Mouse (Mus musculus): ENCODE measurements around the gene Ctnna3. TPM values are rescaled to one million over a fixed set of nuclear protein-coding genes. Genes with fewer than 3 reads are reported as not detected.
"Not testable (repeated sequence)": the region's sequence is repeated elsewhere in the genome, so short reads cannot be mapped to it uniquely, and the experiment has no call there.

The Ctnna3 gene
- 0.67 and 0.90 TPM in 2 replicates for polyA plus RNA-seq (2015; fragmentation: Nextera tagmentation; extraction: Ambion mirVana)

- H3K4me3 ChIP-seq: peak within 1 kb of the TSS; percentile 75
- no peaks in the 10 kb centered on the region for H3K36me3 ChIP-seq
- no peaks in the 10 kb centered on the region for H3K27me3 ChIP-seq
- ATAC-seq (ENCODE audit: insufficient number of reproducible peaks, insufficient read depth, low FRiP score, low TSS enrichment, low read depth): peak; percentile 95
- no peaks in the 10 kb centered on the region for H3K4me1 ChIP-seq
- peak within 1 kb of the TSS; percentile 68 for H3K4me2 ChIP-seq
- under 1% methylated on average over 55 of the region's 55 CpGs for whole genome bisulfite sequencing
- peak within 1 kb of the TSS; percentile 84 for H3K27ac ChIP-seq
- peak within 1 kb of the TSS; percentile 82 for H3K9ac ChIP-seq
- H3K9me3 ChIP-seq: no peaks in the 10 kb centered on the region
These were observed at the start of gene Ctnna3 for GRCm38 (mm10) chr10:63429785-63430305. Ctnna3 (plus strand) TSS chr10:63430098.

GRCm38 (mm10) chr10:63381498-63382280, 48.2 kb upstream of the Ctnna3 start, which contains the start of gene Sirt1:
Sirt1 (minus strand) TSS chr10:63381704.
- peaks cover 8% of the 10 kb centered on the region; the same call in 1 of the 2 replicates for H3K27me3 ChIP-seq
- no peak within 1 kb of the TSS for H3K27ac ChIP-seq
- H3K9me3 ChIP-seq: no peaks in the 10 kb centered on the region
- peak within 1 kb of the TSS; percentile 87 for H3K4me2 ChIP-seq
- H3K9ac ChIP-seq: peak within 1 kb of the TSS; percentile 75
- H3K36me3 ChIP-seq: no peaks in the 10 kb centered on the region
- H3K4me3 ChIP-seq: peak within 1 kb of the TSS; percentile 60
- 4% methylated on average over 24 of the region's 24 CpGs for WGBS
- ATAC-seq (ENCODE audit: insufficient number of reproducible peaks, insufficient read depth, low FRiP score, low TSS enrichment, low read depth): no peak
- peaks cover 4% of the 10 kb centered on the region; the same call in 1 of the 2 replicates for H3K4me1 ChIP-seq

- peak within 1 kb of the TSS; percentile 87 for H3K4me2 ChIP-seq
- H3K27me3 ChIP-seq: peaks cover 8% of the 10 kb centered on the region; the same call in 1 of the 2 replicates
- H3K9me3 ChIP-seq: no peaks in the 10 kb centered on the region
- no peaks in the 10 kb centered on the region for H3K36me3 ChIP-seq
- no peak within 1 kb of the TSS for H3K27ac ChIP-seq
- H3K4me1 ChIP-seq: peaks cover 4% of the 10 kb centered on the region; the same call in 1 of the 2 replicates
- peak within 1 kb of the TSS; percentile 60 for H3K4me3 ChIP-seq
- H3K9ac ChIP-seq: peak within 1 kb of the TSS; percentile 75
- WGBS: under 1% methylated on average over 28 of the region's 28 CpGs
- peak; percentile 90 for ATAC-seq (ENCODE audit: insufficient number of reproducible peaks, insufficient read depth, low FRiP score, low TSS enrichment, low read depth)
These were observed 47.3 kb upstream of the Ctnna3 start, which contains the start of gene Dnajc12 for GRCm38 (mm10) chr10:63382372-63383279. Dnajc12 (plus strand) TSS chr10:63382443.

GRCm38 (mm10) chr10:63385897-63386296, 44.0 kb upstream of the Ctnna3 start:
- not testable (repeated sequence) for H3K27me3 ChIP-seq; ATAC-seq (ENCODE audit: insufficient number of reproducible peaks, insufficient read depth, low FRiP score, low TSS enrichment, low read depth); H3K4me1 ChIP-seq; H3K36me3 ChIP-seq; H3K9me3 ChIP-seq
- peak overlapping the region; percentile 65 for H3K4me3 ChIP-seq
- H3K27ac ChIP-seq: peak overlapping the region; percentile 74; the same call in 1 of the 2 replicates
- WGBS: 25% methylated on average over 5 of the region's 5 CpGs
- H3K9ac ChIP-seq: peak overlapping the region; percentile 75
- H3K4me2 ChIP-seq: peak overlapping the region; percentile 67

- Histone ChIP-seq H3K4me1 (peaks cover 3% of the 10 kb centered on the region; the same call in 1 of the 2 replicates), H3K9ac (peak overlapping the region; percentile 75), H3K36me3 (no peaks in the 10 kb centered on the region), H3K27me3 (no peaks in the 10 kb centered on the region), H3K4me2 (peak overlapping the region; percentile 67), H3K4me3 (peak overlapping the region; percentile 65), H3K27ac (peak overlapping the region; percentile 74), H3K9me3 (no peaks in the 10 kb centered on the region)
- ATAC-seq (ENCODE audit: insufficient number of reproducible peaks, insufficient read depth, low FRiP score, low TSS enrichment, low read depth): peak; percentile 74; the same call in 1 of the 2 replicates
- 0% methylated on average over 19 of the region's 19 CpGs for WGBS
These were observed 43.5 kb upstream of the Ctnna3 start for GRCm38 (mm10) chr10:63386444-63386843.

- H3K36me3 ChIP-seq: no peaks in the 10 kb centered on the region
- H3K27ac ChIP-seq: no peak overlapping the region; the same call in 1 of the 2 replicates
- peak overlapping the region; percentile 67 for H3K4me2 ChIP-seq
- no peaks in the 10 kb centered on the region for H3K9me3 ChIP-seq
- no peaks in the 10 kb centered on the region for H3K27me3 ChIP-seq
- no peaks in the 10 kb centered on the region for H3K4me1 ChIP-seq
- H3K4me3 ChIP-seq: peak overlapping the region; percentile 65
- 1% methylated on average over 10 of the region's 10 CpGs for WGBS
- peak overlapping the region; percentile 75 for H3K9ac ChIP-seq
- ATAC-seq (ENCODE audit: insufficient number of reproducible peaks, insufficient read depth, low FRiP score, low TSS enrichment, low read depth): no peak
These were observed 42.9 kb upstream of the Ctnna3 start for GRCm38 (mm10) chr10:63386991-63387390.

GRCm38 (mm10) chr10:63388948-63389347, 41.0 kb upstream of the Ctnna3 start:
- Histone ChIP-seq H3K4me1 (no peaks in the 10 kb centered on the region), H3K36me3 (no peaks in the 10 kb centered on the region), H3K9ac (no peak overlapping the region), H3K9me3 (no peaks in the 10 kb centered on the region), H3K4me2 (no peak overlapping the region), H3K27me3 (no peaks in the 10 kb centered on the region), H3K4me3 (no peak overlapping the region), H3K27ac (no peak overlapping the region)
- WGBS: 65% methylated on average over 4 of the region's 4 CpGs
- ATAC-seq (ENCODE audit: insufficient number of reproducible peaks, insufficient read depth, low FRiP score, low TSS enrichment, low read depth): no peak

- Histone ChIP-seq H3K9me3 (no peaks in the 10 kb centered on the region), H3K36me3 (0 out of 2 replicates have a peak, but pooled peaks cover 8% of the 10 kb centered on the region), H3K4me1 (no peaks in the 10 kb centered on the region), H3K27me3 (no peaks in the 10 kb centered on the region), H3K4me2 (no peak overlapping the region), H3K9ac (no peak overlapping the region), H3K27ac (no peak overlapping the region), H3K4me3 (no peak overlapping the region)
- WGBS: 89% methylated on average over 10 of the region's 10 CpGs
- ATAC-seq (ENCODE audit: insufficient number of reproducible peaks, insufficient read depth, low FRiP score, low TSS enrichment, low read depth): no peak
These were observed 32.9 kb upstream of the Ctnna3 start for GRCm38 (mm10) chr10:63396963-63397362.

GRCm38 (mm10) chr10:63402731-63403504, 27.0 kb upstream of the Ctnna3 start:
- Histone ChIP-seq H3K27ac (no peak overlapping the region), H3K4me3 (no peak overlapping the region), H3K4me1 (no peaks in the 10 kb centered on the region), H3K4me2 (no peak overlapping the region), H3K27me3 (no peaks in the 10 kb centered on the region), H3K9ac (no peak overlapping the region), H3K36me3 (peaks cover 3% of the 10 kb centered on the region; the same call in 1 of the 2 replicates), H3K9me3 (no peaks in the 10 kb centered on the region)
- no peak for ATAC-seq (ENCODE audit: insufficient number of reproducible peaks, insufficient read depth, low FRiP score, low TSS enrichment, low read depth)
- 89% methylated on average over 5 of the region's 5 CpGs for WGBS

GRCm38 (mm10) chr10:63403636-63404035, 26.3 kb upstream of the Ctnna3 start:
- Histone ChIP-seq H3K27me3 (no peaks in the 10 kb centered on the region), H3K4me2 (no peak overlapping the region), H3K4me1 (no peaks in the 10 kb centered on the region), H3K27ac (no peak overlapping the region), H3K36me3 (peaks cover 3% of the 10 kb centered on the region; the same call in 1 of the 2 replicates), H3K4me3 (no peak overlapping the region), H3K9ac (no peak overlapping the region), H3K9me3 (no peaks in the 10 kb centered on the region)
- WGBS: 78% methylated on average over 2 of the region's 2 CpGs
- ATAC-seq (ENCODE audit: insufficient number of reproducible peaks, insufficient read depth, low FRiP score, low TSS enrichment, low read depth): no peak
